Mouse (Mus musculus) liver, postnatal 0 days (tissue): ENCODE data around the gene Fbxo3.
"Not testable (repeated sequence)": the region's sequence is repeated elsewhere in the genome, so short reads cannot be mapped to it uniquely, and the experiment has no call there.

ENCODE experiments used
- CTCF ChIP-seq: sonication (generic); IDR thresholded peaks from 2 replicates; pipeline ENCODE4 v1.5.1; 2016; ENCODE audit warnings: antibody characterized with exemption, low read depth
- EP300 ChIP-seq: IDR thresholded peaks from 2 replicates; pipeline ENCODE4 v1.6.1; 2016; ENCODE audit warnings: antibody characterized with exemption, low read depth, mild to moderate bottlenecking

DNA sequence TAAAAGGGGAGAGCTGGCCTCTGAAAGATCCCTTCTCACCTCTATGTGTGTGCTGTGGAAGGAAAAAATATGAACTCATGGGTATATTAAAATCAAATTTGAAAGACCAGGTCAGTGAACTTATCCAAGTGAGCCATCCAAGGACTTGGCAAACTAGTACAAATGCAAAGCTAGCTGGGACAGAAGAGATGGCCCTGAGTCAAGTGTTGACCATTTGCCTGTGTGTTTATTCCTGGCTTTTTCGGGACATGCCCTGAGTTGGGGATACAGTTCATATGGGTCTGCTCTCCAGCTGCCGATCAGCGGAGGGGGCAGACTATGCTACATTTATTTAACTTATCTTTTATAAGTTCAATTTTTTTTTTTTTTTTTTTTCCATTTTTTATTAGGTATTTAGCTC, 18.7 kb upstream of the Fbxo3 start:
- TF ChIP-seq EP300, CTCF: not testable (repeated sequence)
